Mouse (Mus musculus): ENCODE data around the gene Pes1.

- TF ChIP-seq CTCF (IDR thresholded peaks at IDR 0.05; ENCODE audit: low read depth) (no peak), EP300 (optimal IDR thresholded peaks at IDR 0.05) (no peak)
These were observed 35.8 kb downstream of the Pes1 start for GRCm38 (mm10) chr11:3999547-3999946.
